18 mouse cellular contexts compared by ENCODE assay signal in the genomic region with DNA sequence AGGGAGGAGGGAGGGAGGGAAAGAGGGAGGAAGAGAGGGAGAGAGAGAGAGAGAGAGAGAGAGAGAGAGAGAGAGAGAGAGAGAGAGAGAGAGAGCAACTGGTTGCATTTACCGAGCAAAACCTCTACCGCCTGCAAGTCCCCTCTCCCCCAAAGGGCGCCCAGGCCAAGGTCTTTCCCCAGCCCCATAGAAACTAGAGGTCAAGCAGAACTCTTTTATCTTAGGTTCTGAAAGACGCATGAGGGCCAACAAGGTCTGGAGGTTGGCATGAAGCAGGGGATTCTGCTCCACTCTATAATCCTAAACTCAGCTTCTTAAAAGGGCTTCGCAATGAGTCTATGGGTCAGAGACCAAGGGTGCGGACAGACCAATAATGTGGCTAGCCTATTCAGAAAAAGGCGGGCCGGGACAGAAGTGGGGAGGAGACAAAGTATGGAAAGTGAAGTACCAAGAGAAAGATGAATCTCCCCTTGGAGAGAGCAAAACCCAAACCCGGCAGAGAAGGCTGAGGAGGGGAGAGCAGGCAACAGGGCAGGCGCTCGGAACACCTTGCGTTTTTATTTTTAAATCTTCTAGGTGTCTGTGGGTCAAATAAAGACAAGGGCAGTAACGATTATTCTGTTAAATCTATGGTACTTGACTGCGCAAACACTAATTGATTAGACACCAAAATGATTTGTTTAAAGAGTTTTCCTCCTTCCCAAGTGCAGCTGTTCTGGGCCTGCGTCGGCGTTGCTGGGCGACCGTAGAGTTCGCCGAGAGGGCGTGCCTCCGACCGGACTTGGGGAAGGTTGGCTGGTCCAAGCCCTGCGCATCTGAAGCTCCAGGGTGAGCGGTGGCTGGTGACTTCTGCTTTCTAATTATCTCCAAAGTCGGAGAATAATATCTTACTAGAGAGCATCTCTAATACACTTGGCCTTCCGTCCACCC. TPM values are rescaled to one million over a fixed set of nuclear protein-coding genes. Genes with fewer than 3 reads are reported as not detected.
DNase-seq lines count a peak whose midpoint lies in the region; ATAC-seq and TF ChIP-seq lines count a peak whose summit lies in the region.
"Had no signal": no experiment of that assay in that cellular context is flagged by ENCODE, and none has a peak within 500 bp of the region (broad histone marks: within the 10 kb centered on the region; RNA-seq: fewer than 3 reads in every experiment).

No protein-coding gene starts in this region.

- H3K4me3 ChIP-seq in intestine, embryonic 14.5 days (ENCODE audit: low read depth, low read length), result 0 out of 2 replicates have a peak overlapping the region, but pooled peaks have one; percentile 3
- no peak overlapping the region for H3K4me3 ChIP-seq in intestine, embryonic 16.5 days (ENCODE audit: low read length)
- no peak overlapping the region for H3K4me3 ChIP-seq in stomach, embryonic 15.5 days (replicated peaks)
- no peak overlapping the region for H3K4me3 ChIP-seq in stomach, postnatal 0 days (ENCODE audit: low read depth, low read length)
- H3K4me3 ChIP-seq: embryonic facial prominence, embryonic 12.5 days had no signal

- H3K9ac ChIP-seq in intestine, embryonic 14.5 days (ENCODE audit: low read length), result no peak overlapping the region
- H3K9ac ChIP-seq in intestine, embryonic 16.5 days (ENCODE audit: low read depth, low read length), result no peak overlapping the region
- H3K9ac ChIP-seq in stomach, embryonic 15.5 days, result no peak overlapping the region
- no peak overlapping the region for H3K9ac ChIP-seq in stomach, postnatal 0 days (ENCODE audit: low read length)
- H3K9ac ChIP-seq: embryonic facial prominence, embryonic 12.5 days had no signal

- no peak overlapping the region for H3K27ac ChIP-seq in intestine, embryonic 14.5 days (ENCODE audit: low read depth)
- H3K27ac ChIP-seq in intestine, embryonic 16.5 days (ENCODE audit: low read length), result no peak overlapping the region
- no peak overlapping the region for H3K27ac ChIP-seq in stomach, embryonic 15.5 days
- no peak overlapping the region for H3K27ac ChIP-seq in stomach, postnatal 0 days (replicated peaks)
- H3K27ac ChIP-seq: embryonic facial prominence, embryonic 12.5 days; macrophage had no signal

- no peak overlapping the region for H3K4me2 ChIP-seq in intestine, embryonic 14.5 days (ENCODE audit: low read length)
- H3K4me2 ChIP-seq in intestine, embryonic 16.5 days (ENCODE audit: low read depth, low read length), result no peak overlapping the region
- H3K4me2 ChIP-seq in stomach, embryonic 15.5 days, result peak overlapping the region; percentile 5; the same call in 1 of the 2 replicates
- no peak overlapping the region for H3K4me2 ChIP-seq in stomach, postnatal 0 days (replicated peaks; ENCODE audit: low read depth)
- H3K4me2 ChIP-seq: embryonic facial prominence, embryonic 12.5 days; heart, embryonic 11.5 days had no signal

- no peaks in the 10 kb centered on the region for H3K36me3 ChIP-seq in intestine, embryonic 14.5 days (ENCODE audit: control insufficient read depth, insufficient read depth, low read length)
- no peaks in the 10 kb centered on the region for H3K36me3 ChIP-seq in intestine, embryonic 16.5 days (ENCODE audit: control insufficient read depth, insufficient read depth, low read length)
- H3K36me3 ChIP-seq in stomach, embryonic 15.5 days, result no peaks in the 10 kb centered on the region
- H3K36me3 ChIP-seq in stomach, postnatal 0 days (ENCODE audit: control insufficient read depth, insufficient read depth, low read length), result no peaks in the 10 kb centered on the region
- H3K36me3 ChIP-seq: embryonic facial prominence, embryonic 12.5 days had no signal

- H3K9me3 ChIP-seq in intestine, embryonic 14.5 days (ENCODE audit: control insufficient read depth, low read length), result no peaks in the 10 kb centered on the region
- H3K9me3 ChIP-seq in intestine, embryonic 16.5 days (ENCODE audit: control insufficient read depth, low read length), result no peaks in the 10 kb centered on the region
- no peaks in the 10 kb centered on the region for H3K9me3 ChIP-seq in stomach, embryonic 15.5 days
- H3K9me3 ChIP-seq in stomach, postnatal 0 days (ENCODE audit: control insufficient read depth, low read length), result no peaks in the 10 kb centered on the region
- H3K9me3 ChIP-seq: embryonic facial prominence, embryonic 12.5 days had no signal

- peaks cover 5% of the 10 kb centered on the region; the same call in 1 of the 2 replicates for H3K4me1 ChIP-seq in intestine, embryonic 14.5 days (replicated peaks; ENCODE audit: control insufficient read depth, insufficient read depth, low read length)
- peaks cover 4% of the 10 kb centered on the region; the same call in 1 of the 2 replicates for H3K4me1 ChIP-seq in intestine, embryonic 16.5 days (ENCODE audit: control insufficient read depth, insufficient read depth, low read length)
- peaks cover 9% of the 10 kb centered on the region; the same call in 1 of the 2 replicates for H3K4me1 ChIP-seq in stomach, embryonic 15.5 days
- no peaks in the 10 kb centered on the region for H3K4me1 ChIP-seq in stomach, postnatal 0 days (replicated peaks; ENCODE audit: control insufficient read depth, insufficient read depth)

- intact Hi-C loops in left cerebral cortex, postnatal 10 days (cut with DNase I), result no loop called here

- peaks cover 99% of the 10 kb centered on the region for H3K27me3 ChIP-seq in intestine, embryonic 14.5 days (replicated peaks; ENCODE audit: control insufficient read depth, insufficient read depth, low read length)
- peaks cover 84% of the 10 kb centered on the region for H3K27me3 ChIP-seq in intestine, embryonic 16.5 days (replicated peaks; ENCODE audit: control insufficient read depth, insufficient read depth, low read length)
- peaks cover 81% of the 10 kb centered on the region for H3K27me3 ChIP-seq in stomach, embryonic 15.5 days (replicated peaks)
- peaks cover 20% of the 10 kb centered on the region; the same call in 1 of the 2 replicates for H3K27me3 ChIP-seq in stomach, postnatal 0 days (ENCODE audit: control insufficient read depth, insufficient read depth, low read length)

- peak; percentile 58 for DNase-seq in intestine, embryonic 14.5 days (ENCODE audit: low spot score)
- no peak for DNase-seq in stomach, postnatal 0 days (ENCODE audit: low spot score)
- peak; percentile 71 for DNase-seq in embryo, embryonic 11 days
- DNase-seq in left cerebral cortex, postnatal 10 days (ENCODE audit: extremely low spot score in 1 of 2, low spot score in 2 of 2), result no peak
- DNase-seq in adrenal gland, adult 18-20 months (ENCODE audit: low spot score in 2 of 2), result no peak
- DNase-seq: gastrocnemius, postnatal 14 days; heart, postnatal 14 days; kidney, adult 8-10 months; kidney, postnatal 25 days; lung, adult 2 months had no signal

- no peak for TF ChIP-seq EP300 in stomach, postnatal 0 days (optimal IDR thresholded peaks at IDR 0.05)

- TF ChIP-seq CTCF in stomach, postnatal 0 days (IDR thresholded peaks at IDR 0.05; ENCODE audit: low read depth), result no peak

- WGBS in intestine, embryonic 14.5 days, result 6% methylated on average over 28 of the region's 28 CpGs
- WGBS in intestine, embryonic 16.5 days, result 7% methylated on average over 28 of the region's 28 CpGs
- WGBS in stomach, embryonic 15.5 days, result 3% methylated on average over 28 of the region's 28 CpGs
- WGBS in stomach, postnatal 0 days, result 3% methylated on average over 28 of the region's 28 CpGs

- no peak for ATAC-seq in intestine, embryonic 14.5 days (replicated peaks; ENCODE audit: low FRiP score, low TSS enrichment, low read depth)
- ATAC-seq in intestine, embryonic 16.5 days, result no peak
- no peak for ATAC-seq in stomach, embryonic 15.5 days (ENCODE audit: insufficient read depth, low FRiP score, low read depth)
- ATAC-seq in stomach, postnatal 0 days (ENCODE audit: low FRiP score, low TSS enrichment), result no peak

RNA-seq across cellular contexts. Expression of gene Onecut1, which starts 4.9 kb away (rescaled TPM):
- polyA plus RNA-seq in intestine, embryonic 14.5 days (2014; fragmentation: Nextera tagmentation; extraction: Ambion mirVana), result 0.47 and 2.0 TPM in 2 replicates
- polyA plus RNA-seq in intestine, embryonic 16.5 days (2015; fragmentation: Nextera tagmentation; extraction: Ambion mirVana), result 0.82 and 0.92 TPM in 2 replicates
- polyA plus RNA-seq in stomach, embryonic 15.5 days (2015; fragmentation: Nextera tagmentation; extraction: Ambion mirVana), result 3.9 and 4.7 TPM in 2 replicates
- polyA plus RNA-seq in stomach, postnatal 0 days (2015; fragmentation: Nextera tagmentation; extraction: Ambion mirVana), result 0.08 and 0.10 TPM in 2 replicates
- under 1 TPM; 0.09 to 0.12 TPM for total RNA-seq in left cerebral cortex, postnatal 10 days (2021)
- not detected for total RNA-seq in adrenal gland, adult 18-20 months (2021)
- total RNA-seq: gastrocnemius, postnatal 14 days; heart, postnatal 14 days; monocyte, adult 5-6 weeks had no signal
- polyA plus RNA-seq: limb, embryonic 14.5 days; lung, adult 2 months; macrophage; thymus, postnatal 0 days had no signal

Comparison
In these comparisons a context has a peak if more than half of its experiments do, and no peak if none do; other contexts are left out.
1. DNase-seq: peak in intestine, embryonic 14.5 days (single experiment) and embryo, embryonic 11 days (single experiment); none in stomach, postnatal 0 days (single experiment), left cerebral cortex, postnatal 10 days (0 of 2) and adrenal gland, adult 18-20 months (0 of 2).